Mouse (Mus musculus): Measurements from ENCODE around the gene Ppm1a. TPM values are rescaled to one million over a fixed set of nuclear protein-coding genes. Genes with fewer than 3 reads are reported as not detected.

Ppm1a gene
- 52.6 and 53.5 TPM in 2 replicates for polyA plus RNA-seq (2015; fragmentation: Nextera tagmentation; extraction: Ambion mirVana)

DNA sequence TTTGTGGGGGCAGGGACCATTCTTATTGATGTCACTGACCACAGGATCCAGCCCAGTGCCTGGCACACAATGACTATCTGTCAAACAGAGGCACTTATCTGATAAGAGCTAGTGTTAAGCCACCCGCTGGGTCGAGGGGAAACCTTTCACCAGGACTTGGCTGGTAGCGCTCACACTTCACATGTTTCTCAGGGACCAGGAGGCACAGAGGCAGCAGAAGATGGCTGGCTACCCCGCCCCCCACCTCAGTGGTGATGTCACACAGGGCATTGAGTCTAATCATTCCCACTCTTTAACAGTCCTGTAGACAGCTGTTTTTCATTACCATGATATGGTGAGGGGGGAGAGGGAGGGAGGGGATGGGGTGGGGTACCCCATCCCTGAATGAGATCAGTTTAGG, at the start of gene Ppm1a:
TSS of gene Ppm1a (plus strand) at position 370 of the 400 bp plus-strand sequence.
- Histone ChIP-seq H3K4me2 (ENCODE audit: low read length) (no peak within 1 kb of the TSS), H3K27me3 (ENCODE audit: insufficient read depth, low read length) (no peaks in the 10 kb centered on the region), H3K4me3 (replicated peaks; ENCODE audit: low read depth, low read length) (no peak within 1 kb of the TSS), H3K9me3 (replicated peaks; ENCODE audit: low read length) (no peaks in the 10 kb centered on the region), H3K9ac (ENCODE audit: low read depth, low read length) (no peak within 1 kb of the TSS), H3K4me1 (replicated peaks; ENCODE audit: insufficient read depth, low read length) (0 out of 2 replicates have a peak, but pooled peaks cover 3% of the 10 kb centered on the region), H3K27ac (no peak within 1 kb of the TSS), H3K36me3 (ENCODE audit: insufficient read depth, low read length) (no peaks in the 10 kb centered on the region)
- DNase-seq (ENCODE audit: low spot score) (no peak), ATAC-seq (replicated peaks; ENCODE audit: low FRiP score, low read depth) (no peak)
- WGBS: 21% methylated on average over 4 of the region's 4 CpGs
- TF ChIP-seq CTCF (IDR thresholded peaks at IDR 0.05; ENCODE audit: low read depth): no peak

DNA sequence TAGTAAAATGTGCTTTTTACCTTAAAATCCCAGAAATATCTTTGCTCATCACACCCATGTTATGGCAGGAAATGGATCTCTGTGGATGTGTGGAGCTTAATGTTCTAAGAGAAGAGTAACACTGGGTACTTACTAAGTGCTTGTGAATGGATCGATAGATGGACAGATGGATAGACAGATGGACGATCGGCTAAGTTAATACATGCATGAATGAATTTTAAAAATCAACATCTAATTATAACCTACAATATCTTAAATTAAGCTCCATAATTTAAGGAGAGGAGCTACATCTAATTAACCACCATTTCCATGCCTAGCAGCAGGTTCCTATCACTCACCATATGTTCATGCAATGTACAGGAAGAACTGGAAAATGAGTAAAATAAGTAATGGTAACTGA, 47.3 kb upstream of the Ppm1a start:
- ATAC-seq (replicated peaks; ENCODE audit: low FRiP score, low read depth): no peak
- Histone ChIP-seq H3K4me1 (replicated peaks; ENCODE audit: insufficient read depth, low read length) (no peaks in the 10 kb centered on the region), H3K27ac (no peak overlapping the region), H3K4me3 (replicated peaks; ENCODE audit: low read depth, low read length) (no peak overlapping the region), H3K36me3 (ENCODE audit: insufficient read depth, low read length) (no peaks in the 10 kb centered on the region), H3K9ac (ENCODE audit: low read depth, low read length) (no peak overlapping the region), H3K9me3 (replicated peaks; ENCODE audit: low read length) (no peaks in the 10 kb centered on the region), H3K4me2 (ENCODE audit: low read length) (no peak overlapping the region), H3K27me3 (ENCODE audit: insufficient read depth, low read length) (no peaks in the 10 kb centered on the region)
- DNase-seq (ENCODE audit: low spot score): no peak
- TF ChIP-seq CTCF (IDR thresholded peaks at IDR 0.05; ENCODE audit: low read depth): no peak
- 96% methylated on average over 3 of the region's 3 CpGs for WGBS

DNA sequence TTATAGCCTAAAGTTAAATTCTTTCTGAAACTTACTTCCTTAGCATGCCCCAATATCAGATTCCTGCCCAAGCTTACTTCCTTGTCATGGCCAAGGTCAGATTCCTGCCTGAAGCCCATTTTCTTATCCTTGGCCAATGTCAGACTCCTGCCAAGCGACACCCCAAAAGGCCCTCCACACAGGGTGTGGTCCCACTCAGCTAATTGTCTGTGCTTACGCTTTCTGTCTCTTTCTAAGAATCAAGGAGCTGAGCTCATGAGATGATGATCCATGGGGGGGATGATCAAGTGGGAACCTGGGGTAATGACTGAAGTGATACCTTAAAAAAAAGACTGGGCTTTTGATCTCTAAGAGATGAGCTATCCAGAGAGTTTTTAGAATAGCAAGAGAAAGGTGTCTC, 42.4 kb upstream of the Ppm1a start:
- DNase-seq (ENCODE audit: low spot score) (no peak), ATAC-seq (replicated peaks; ENCODE audit: low FRiP score, low read depth) (no peak)

DNA sequence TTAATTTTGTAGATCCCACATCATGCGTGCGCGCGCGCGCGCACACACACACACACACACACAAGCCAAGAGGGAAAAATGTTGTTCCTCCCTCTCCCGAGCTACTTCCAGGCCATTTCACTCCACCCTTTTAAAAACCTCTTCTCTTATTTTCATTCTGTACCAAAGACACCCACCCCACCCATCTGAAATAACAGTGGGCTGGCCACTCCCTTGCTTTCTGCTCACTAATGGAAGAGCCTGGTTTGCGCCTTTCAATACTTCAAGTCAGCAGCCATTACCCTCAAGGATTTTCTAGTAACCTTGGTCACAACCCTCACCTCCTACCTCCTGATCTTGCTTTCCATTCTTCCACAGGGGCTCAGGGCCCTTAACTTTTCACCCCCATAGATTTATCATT, 41.4 kb upstream of the Ppm1a start:
- Histone ChIP-seq H3K4me2 (ENCODE audit: low read length) (no peak overlapping the region), H3K27me3 (ENCODE audit: insufficient read depth, low read length) (no peaks in the 10 kb centered on the region), H3K4me3 (replicated peaks; ENCODE audit: low read depth, low read length) (no peak overlapping the region), H3K9ac (ENCODE audit: low read depth, low read length) (no peak overlapping the region), H3K4me1 (replicated peaks; ENCODE audit: insufficient read depth, low read length) (no peaks in the 10 kb centered on the region), H3K9me3 (replicated peaks; ENCODE audit: low read length) (no peaks in the 10 kb centered on the region), H3K36me3 (ENCODE audit: insufficient read depth, low read length) (no peaks in the 10 kb centered on the region), H3K27ac (no peak overlapping the region)
- no peak for TF ChIP-seq CTCF (IDR thresholded peaks at IDR 0.05; ENCODE audit: low read depth)
- WGBS: 91% methylated on average over 9 of the region's 9 CpGs
- DNase-seq (ENCODE audit: low spot score) (no peak), ATAC-seq (replicated peaks; ENCODE audit: low FRiP score, low read depth) (no peak)

More for the DNA sequence above, 42.4 kb upstream of the Ppm1a start:
- Histone ChIP-seq H3K36me3 (ENCODE audit: insufficient read depth, low read length) (no peaks in the 10 kb centered on the region), H3K4me3 (replicated peaks; ENCODE audit: low read depth, low read length) (no peak overlapping the region), H3K27me3 (ENCODE audit: insufficient read depth, low read length) (no peaks in the 10 kb centered on the region), H3K4me2 (ENCODE audit: low read length) (no peak overlapping the region), H3K27ac (no peak overlapping the region), H3K9me3 (replicated peaks; ENCODE audit: low read length) (no peaks in the 10 kb centered on the region), H3K9ac (ENCODE audit: low read depth, low read length) (no peak overlapping the region), H3K4me1 (replicated peaks; ENCODE audit: insufficient read depth, low read length) (no peaks in the 10 kb centered on the region)
- WGBS: 93% methylated on average over 2 of the region's 2 CpGs
- TF ChIP-seq CTCF (IDR thresholded peaks at IDR 0.05; ENCODE audit: low read depth): no peak

DNA sequence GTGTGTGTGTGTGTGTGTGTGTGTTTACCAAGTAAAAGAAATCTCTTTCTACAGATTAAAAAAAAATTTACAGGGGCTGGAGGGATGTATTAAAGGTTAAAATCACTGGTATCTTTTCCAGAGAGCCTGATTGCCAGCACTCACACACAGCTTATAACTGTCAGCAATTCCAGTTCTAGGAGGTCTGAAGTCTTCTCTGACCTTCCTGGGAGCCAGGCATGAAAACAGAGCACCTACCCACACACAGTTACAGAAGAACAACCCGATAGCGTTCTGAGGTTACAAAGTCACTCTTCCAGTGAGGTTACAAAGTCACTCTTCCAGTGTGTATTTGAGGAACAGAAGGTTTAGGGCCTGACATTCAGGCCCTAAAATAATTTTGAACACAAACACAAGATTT, 38.2 kb upstream of the Ppm1a start:
- Histone ChIP-seq H3K9ac (ENCODE audit: low read depth, low read length) (0 out of 2 replicates have a peak overlapping the region, but pooled peaks have one; percentile 13), H3K4me1 (replicated peaks; ENCODE audit: insufficient read depth, low read length) (no peaks in the 10 kb centered on the region), H3K4me2 (ENCODE audit: low read length) (no peak overlapping the region), H3K27me3 (ENCODE audit: insufficient read depth, low read length) (no peaks in the 10 kb centered on the region), H3K36me3 (ENCODE audit: insufficient read depth, low read length) (no peaks in the 10 kb centered on the region), H3K9me3 (replicated peaks; ENCODE audit: low read length) (no peaks in the 10 kb centered on the region), H3K27ac (no peak overlapping the region), H3K4me3 (replicated peaks; ENCODE audit: low read depth, low read length) (no peak overlapping the region)
- no peak for TF ChIP-seq CTCF (IDR thresholded peaks at IDR 0.05; ENCODE audit: low read depth)
- no peak for ATAC-seq (replicated peaks; ENCODE audit: low FRiP score, low read depth)
- DNase-seq (ENCODE audit: low spot score): no peak
- 34% methylated on average over 2 of the region's 2 CpGs for WGBS

DNA sequence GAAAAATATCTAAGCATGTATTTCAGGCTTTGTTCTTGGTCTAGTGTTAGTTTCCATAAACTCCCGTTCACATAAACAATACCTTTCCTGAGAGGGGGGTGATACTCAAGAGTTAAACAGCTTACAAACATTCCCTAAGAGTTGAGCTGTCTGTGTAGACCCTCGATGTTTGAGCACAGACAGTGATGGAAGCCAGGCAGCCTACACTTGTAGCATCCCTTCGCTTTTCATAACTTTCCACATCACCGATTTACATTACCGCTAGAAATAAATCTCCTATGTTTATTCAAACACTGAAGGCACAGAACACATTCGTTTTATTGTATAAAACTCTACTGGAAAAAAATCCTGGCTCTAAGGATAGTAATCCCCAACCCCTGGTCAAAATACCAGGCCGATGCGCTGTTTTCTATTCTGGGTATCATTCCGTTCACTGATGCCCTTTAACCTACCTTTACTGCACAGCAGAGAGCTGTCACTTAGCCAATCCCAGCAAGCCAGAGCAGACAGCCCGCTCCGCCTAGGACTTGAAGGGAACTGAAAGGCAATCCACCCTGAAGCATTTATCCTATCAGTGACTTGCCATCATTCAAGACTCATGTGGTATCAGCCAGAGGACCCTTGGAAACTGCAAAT, 37.7 kb upstream of the Ppm1a start:
- Histone ChIP-seq H3K4me2 (ENCODE audit: low read length) (no peak overlapping the region), H3K4me3 (replicated peaks; ENCODE audit: low read depth, low read length) (no peak overlapping the region), H3K27ac (no peak overlapping the region), H3K9me3 (replicated peaks; ENCODE audit: low read length) (no peaks in the 10 kb centered on the region), H3K27me3 (ENCODE audit: insufficient read depth, low read length) (no peaks in the 10 kb centered on the region), H3K36me3 (ENCODE audit: insufficient read depth, low read length) (no peaks in the 10 kb centered on the region), H3K4me1 (replicated peaks; ENCODE audit: insufficient read depth, low read length) (no peaks in the 10 kb centered on the region), H3K9ac (ENCODE audit: low read depth, low read length) (0 out of 2 replicates have a peak overlapping the region, but pooled peaks have one; percentile 13)
- 69% methylated on average over 11 of the region's 11 CpGs for WGBS
- ATAC-seq (replicated peaks; ENCODE audit: low FRiP score, low read depth) (no peak), DNase-seq (ENCODE audit: low spot score) (no peak)
- TF ChIP-seq CTCF (IDR thresholded peaks at IDR 0.05; ENCODE audit: low read depth): no peak

DNA sequence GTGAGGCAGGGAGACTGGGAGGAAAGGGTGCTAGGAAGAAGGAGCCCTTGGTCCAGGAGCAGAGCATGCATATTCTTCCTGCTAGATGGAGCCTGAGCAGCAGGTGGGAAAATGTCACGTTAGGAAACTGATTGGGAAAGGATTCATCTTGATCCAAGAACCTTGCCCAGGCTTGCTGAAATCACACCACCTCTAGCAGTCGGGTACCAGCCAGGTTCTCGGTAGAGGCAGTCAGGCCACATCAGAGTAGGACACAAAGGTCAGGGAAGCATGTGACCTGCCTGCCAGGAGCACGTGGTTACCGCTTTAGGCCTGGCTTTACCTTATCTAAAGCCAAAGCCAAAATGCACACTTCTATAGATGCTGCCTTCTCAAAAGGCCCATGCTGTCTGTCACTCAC, 35.5 kb upstream of the Ppm1a start:
- Histone ChIP-seq H3K4me3 (replicated peaks; ENCODE audit: low read depth, low read length) (no peak overlapping the region), H3K9ac (ENCODE audit: low read depth, low read length) (no peak overlapping the region), H3K36me3 (ENCODE audit: insufficient read depth, low read length) (no peaks in the 10 kb centered on the region), H3K4me1 (replicated peaks; ENCODE audit: insufficient read depth, low read length) (no peaks in the 10 kb centered on the region), H3K4me2 (ENCODE audit: low read length) (no peak overlapping the region), H3K9me3 (replicated peaks; ENCODE audit: low read length) (no peaks in the 10 kb centered on the region), H3K27me3 (ENCODE audit: insufficient read depth, low read length) (no peaks in the 10 kb centered on the region), H3K27ac (no peak overlapping the region)
- WGBS: 78% methylated on average over 5 of the region's 5 CpGs
- DNase-seq (ENCODE audit: low spot score): no peak
- ATAC-seq (replicated peaks; ENCODE audit: low FRiP score, low read depth): no peak
- no peak for TF ChIP-seq CTCF (IDR thresholded peaks at IDR 0.05; ENCODE audit: low read depth)

All from kidney, postnatal 0 days (tissue).